Mouse (Mus musculus) central nervous system, embryonic 18 days (tissue): Measurements from ENCODE around the gene Eogt. TPM values are rescaled to one million over a fixed set of nuclear protein-coding genes. Genes with fewer than 3 reads are reported as not detected.

Experiments
- polyA plus RNA-seq: library from polyadenylated mRNA; depleted of rRNA; stranded (reverse); fragments of >200 nt; gene quantifications from 2 replicates; pipeline ENCODE4 v1.2.3, GENCODE M21; 2012; rRNA removed

Eogt gene
- polyA plus RNA-seq = 22.4 and 25.0 TPM in 2 replicates

DNA sequence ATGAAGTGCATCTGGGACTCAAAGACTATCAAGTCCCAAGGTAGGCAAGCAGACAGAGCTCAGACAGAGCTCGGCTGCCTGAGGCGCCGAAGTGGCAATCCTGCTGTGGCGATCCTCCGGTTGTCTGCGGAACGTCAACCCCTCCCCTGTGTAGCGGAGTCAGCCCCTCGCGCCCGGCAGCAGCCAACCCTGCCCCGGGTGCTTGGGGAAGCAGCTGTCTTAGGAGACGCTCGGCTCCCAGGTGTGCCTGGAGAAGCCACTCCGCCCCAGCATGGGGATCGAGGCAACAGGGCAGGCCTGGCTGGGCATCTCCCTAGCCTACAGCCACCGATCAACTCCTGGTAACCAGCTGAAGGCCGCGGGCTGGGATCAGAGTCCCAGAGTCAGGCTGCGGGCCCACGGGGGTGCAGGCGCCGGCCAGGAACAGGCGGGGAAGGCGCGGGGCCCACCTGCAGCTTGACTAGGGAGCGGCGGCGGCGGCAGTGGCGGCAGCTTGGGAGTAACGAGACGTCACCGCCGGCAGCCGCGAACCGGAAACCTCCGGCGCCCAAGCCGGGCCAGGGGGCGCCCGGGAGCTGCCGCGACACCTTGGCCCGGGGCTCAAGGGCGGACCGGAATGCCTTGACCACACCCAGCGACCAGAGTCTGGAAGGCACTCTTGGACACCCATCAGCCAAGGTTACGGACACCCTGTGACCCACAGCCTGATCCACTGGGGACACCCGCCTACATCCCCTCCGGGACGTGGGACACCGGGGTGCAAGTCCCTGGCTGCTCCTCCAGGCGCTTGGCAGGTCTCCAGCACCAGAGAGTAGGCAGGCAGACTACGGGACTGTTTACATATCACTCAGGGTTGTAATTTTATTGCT lies at the start of gene Eogt:
Gene Eogt (minus strand): TSS at position 800 of the 869 bp plus-strand sequence.

DNA sequence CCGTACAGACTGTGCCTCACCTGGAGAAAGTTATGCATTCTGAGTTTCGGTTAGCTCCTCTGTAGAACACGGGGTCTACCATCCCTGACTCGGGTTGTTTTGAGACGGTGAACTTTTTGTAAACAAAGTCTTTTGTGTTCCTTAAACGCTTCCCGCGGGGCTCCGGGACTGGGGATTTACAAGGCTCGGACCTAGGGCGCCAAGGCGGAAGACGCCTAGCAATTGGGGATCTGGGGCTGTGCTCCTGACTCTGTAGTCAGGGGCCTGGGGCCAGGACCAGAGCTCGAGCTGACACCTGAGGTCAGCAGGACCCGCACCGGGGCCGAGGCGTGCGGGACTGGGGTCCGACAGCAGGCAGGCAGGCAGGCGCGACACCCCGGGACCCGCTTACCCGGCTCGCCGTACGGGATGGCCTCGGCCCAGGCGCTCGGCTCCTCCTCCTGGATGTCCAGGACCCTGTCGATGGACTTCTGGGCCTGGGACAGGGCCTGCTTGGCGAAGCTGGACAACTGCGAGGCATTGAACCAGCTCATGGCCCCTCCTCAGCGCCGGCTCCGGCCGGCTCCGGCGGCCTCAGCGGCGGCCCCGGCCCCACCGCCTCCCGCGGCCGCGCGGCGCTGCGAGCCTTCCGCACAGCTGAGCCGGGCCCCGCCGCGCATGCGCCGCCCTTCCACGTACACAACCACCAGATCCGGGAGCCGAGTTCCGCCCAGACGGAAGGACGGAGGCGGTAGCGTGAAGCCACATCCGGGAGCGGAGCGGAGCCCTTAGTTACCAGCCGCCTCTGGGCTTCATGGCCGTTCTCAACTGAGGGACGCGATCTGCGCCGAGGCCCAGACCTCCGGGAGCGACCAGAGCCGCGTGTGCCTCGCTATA lies 29.7 kb upstream of the Eogt start, which contains the start of gene Tmf1:
Gene Tmf1 (minus strand): TSS at position 632 of the 876 bp plus-strand sequence.

DNA sequence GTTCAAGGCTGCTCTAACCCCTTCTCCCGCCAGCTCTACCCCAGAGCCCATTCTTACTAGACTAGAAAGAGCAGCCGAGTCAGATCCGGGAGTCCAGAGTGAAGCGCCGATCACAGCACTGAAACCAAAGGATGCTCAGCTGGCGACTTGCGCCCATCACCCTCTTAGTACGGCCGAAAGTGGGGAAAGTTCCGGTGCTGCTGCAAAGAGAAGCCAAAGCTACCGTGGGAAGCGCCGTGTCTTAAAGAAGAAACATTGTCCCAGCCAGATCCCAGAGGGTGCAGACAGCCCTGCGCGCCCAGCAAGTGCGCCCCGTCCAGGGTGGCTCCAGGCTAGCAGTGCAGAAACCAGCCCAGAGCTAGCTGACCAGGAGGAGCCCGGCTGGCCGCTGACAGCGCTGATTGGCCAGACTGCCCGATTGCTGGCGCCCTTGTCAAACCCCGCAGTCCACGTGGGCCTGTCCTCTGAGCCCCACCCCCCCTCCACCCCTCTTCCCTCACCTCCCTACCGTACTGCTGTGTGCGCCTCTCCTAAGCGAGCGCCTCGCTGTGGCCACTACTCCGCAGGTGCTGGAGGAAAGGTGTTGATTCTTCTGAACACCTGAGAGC lies 88.8 kb downstream of the Eogt start, which contains the start of gene Fam19a4:
Gene Fam19a4 (minus strand): TSS at position 340 of the 608 bp plus-strand sequence.

Other genes starting within 250 kb of the Eogt start
- 1.2 and 2.4 TPM in 2 replicates for gene Fam19a4, start 88.8 kb downstream of the Eogt start, polyA plus RNA-seq
- 5.6 TPM in 2 replicates for gene Tmf1, start 29.9 kb upstream of the Eogt start, polyA plus RNA-seq
- gene Uba3, start 56.5 kb upstream of the Eogt start, polyA plus RNA-seq = 80.1 and 86.1 TPM in 2 replicates
- 159 and 162 TPM in 2 replicates for gene Arl6ip5, start 61.5 kb upstream of the Eogt start, polyA plus RNA-seq
- 0.09 and 1.4 TPM in 2 replicates for gene Lmod3, start 103.6 kb upstream of the Eogt start, polyA plus RNA-seq